Mouse (Mus musculus): ENCODE measurements around the gene Clmn. TPM values are rescaled to one million over a fixed set of nuclear protein-coding genes. Genes with fewer than 3 reads are reported as not detected.

Clmn gene
- total and polyA plus RNA-seq, 2 experiments from 2014 or later = 1.8 to 2.0 TPM

DNA sequence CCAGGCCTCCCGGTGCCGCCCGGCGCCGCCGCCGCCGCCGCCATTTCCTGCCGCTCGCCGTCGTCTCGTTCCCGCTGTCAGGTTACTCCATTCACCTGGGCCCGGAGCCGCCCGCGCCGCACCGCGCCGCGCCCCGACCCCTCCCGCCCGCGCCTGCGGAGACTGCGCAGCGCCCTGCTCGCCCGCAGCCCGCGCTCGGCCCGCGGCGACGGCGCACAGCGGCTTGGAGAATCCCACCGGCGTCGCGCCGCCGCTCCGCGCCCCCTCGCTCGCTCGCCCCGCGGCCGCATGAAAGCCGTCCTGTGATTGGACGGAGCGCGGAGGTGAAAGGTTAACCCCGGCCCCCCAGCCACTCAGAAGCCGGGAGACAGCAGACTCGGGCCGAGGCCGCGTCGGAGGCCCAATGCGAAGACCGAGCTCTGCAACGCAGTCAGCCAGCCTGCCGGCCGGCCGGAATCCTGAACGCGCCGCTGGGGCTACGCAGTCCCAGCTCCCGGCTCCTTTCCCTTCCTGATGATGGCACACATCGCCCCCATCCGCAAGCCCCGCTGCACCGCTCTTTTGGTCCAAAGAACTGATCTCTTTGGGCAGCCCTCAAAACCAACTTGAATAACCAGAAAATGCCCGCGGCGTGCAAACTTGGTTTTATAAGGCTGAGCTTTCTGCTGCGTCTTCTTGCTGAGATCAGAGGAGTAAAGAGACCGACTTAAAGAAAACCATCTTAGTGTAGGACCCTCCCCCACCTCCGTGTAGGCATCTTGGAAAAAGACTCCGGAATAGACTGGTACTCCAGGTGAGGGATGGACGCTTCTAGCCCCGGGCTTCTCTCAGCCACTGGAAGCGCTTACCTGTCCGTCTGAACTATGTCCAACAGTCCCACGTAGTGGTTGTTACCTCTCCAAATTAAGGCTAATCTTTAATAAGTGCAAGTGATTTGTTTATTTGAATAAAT lies 112.8 kb downstream of the Clmn start, which contains the start of gene Dicer1:
Gene Dicer1 (minus strand): TSS at position 139 of the 952 bp plus-strand sequence.
- H3K36me3 ChIP-seq (ENCODE audit: insufficient read depth) = no peaks in the 10 kb centered on the region
- H3K4me3 ChIP-seq (ENCODE audit: low read depth, low read length) = peak within 1 kb of the TSS; percentile 89
- peak; percentile 95 for ATAC-seq
- H3K27me3 ChIP-seq (ENCODE audit: insufficient read depth, low read length) = no peaks in the 10 kb centered on the region
- peak; percentile 98 for DNase-seq
- H3K27ac ChIP-seq (ENCODE audit: low read depth, low read length) = peak within 1 kb of the TSS; percentile 91
- H3K4me2 ChIP-seq (ENCODE audit: low read depth) = peak within 1 kb of the TSS; percentile 96
- no peaks in the 10 kb centered on the region for H3K9me3 ChIP-seq (ENCODE audit: low read length)
- peaks cover 24% of the 10 kb centered on the region for H3K4me1 ChIP-seq (ENCODE audit: insufficient read depth)
- TF ChIP-seq CTCF (IDR thresholded peaks at IDR 0.05; ENCODE audit: low read depth) = peak; percentile 46
- under 1% methylated on average over 80 of the region's 94 CpGs for WGBS
- peak within 1 kb of the TSS; percentile 89 for H3K9ac ChIP-seq

DNA sequence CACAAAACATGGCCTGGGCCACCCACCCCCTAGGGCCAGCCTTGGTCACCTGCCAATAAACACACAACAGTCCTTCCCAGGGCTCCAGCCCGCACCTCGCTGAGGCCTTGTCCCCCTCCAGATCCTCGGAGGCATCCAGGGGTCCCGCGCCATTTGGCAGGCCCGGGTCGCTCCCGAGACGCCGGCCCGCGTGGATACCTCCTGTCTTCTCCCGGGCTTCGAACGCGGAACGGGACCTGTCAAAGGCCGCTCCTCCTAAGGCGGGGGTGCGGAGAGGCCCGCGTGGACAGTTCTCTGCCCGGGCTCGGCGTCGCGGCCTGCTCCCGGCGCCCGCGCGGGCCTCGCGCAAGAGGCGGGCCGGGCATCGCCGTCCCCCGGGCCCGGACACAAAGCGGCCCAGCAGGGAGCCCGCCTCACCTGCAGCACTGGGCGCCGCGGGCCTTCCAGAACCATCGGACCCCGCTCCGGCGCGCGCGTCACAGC lies 113.5 kb downstream of the Clmn start:
- 1% methylated on average over 49 of the region's 52 CpGs for WGBS
- Histone ChIP-seq H3K4me1 (ENCODE audit: insufficient read depth) (peaks cover 24% of the 10 kb centered on the region), H3K36me3 (ENCODE audit: insufficient read depth) (no peaks in the 10 kb centered on the region), H3K4me3 (ENCODE audit: low read depth, low read length) (peak overlapping the region; percentile 89), H3K4me2 (ENCODE audit: low read depth) (peak overlapping the region; percentile 96), H3K27ac (ENCODE audit: low read depth, low read length) (peak overlapping the region; percentile 91), H3K9ac (peak overlapping the region; percentile 89), H3K9me3 (ENCODE audit: low read length) (no peaks in the 10 kb centered on the region), H3K27me3 (ENCODE audit: insufficient read depth, low read length) (no peaks in the 10 kb centered on the region)
- no peak for TF ChIP-seq CTCF (IDR thresholded peaks at IDR 0.05; ENCODE audit: low read depth)
- DNase-seq (peak; percentile 46), ATAC-seq (peak; percentile 38)

DNA sequence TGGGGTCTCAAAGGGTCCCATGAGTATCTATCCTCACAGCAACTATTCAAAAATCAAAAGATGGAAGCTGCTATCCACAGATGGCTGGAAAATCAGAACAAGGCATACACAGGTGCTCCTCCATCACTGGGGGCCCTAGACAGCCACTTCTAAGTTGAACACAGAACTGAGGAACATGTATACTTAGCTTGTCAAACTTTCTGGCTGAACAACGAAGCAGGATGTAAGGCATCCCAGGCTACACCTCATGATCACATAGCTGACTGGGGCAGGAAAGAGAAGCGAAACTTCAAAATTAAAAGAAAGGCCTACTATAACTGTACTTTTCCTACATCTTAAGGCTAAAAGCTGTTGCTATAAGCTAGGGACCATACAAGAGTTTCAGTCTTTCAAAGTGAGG lies 115.9 kb downstream of the Clmn start:
- WGBS = 84% methylated on average over 2 of the region's 2 CpGs
- TF ChIP-seq CTCF (IDR thresholded peaks at IDR 0.05; ENCODE audit: low read depth) = no peak

DNA sequence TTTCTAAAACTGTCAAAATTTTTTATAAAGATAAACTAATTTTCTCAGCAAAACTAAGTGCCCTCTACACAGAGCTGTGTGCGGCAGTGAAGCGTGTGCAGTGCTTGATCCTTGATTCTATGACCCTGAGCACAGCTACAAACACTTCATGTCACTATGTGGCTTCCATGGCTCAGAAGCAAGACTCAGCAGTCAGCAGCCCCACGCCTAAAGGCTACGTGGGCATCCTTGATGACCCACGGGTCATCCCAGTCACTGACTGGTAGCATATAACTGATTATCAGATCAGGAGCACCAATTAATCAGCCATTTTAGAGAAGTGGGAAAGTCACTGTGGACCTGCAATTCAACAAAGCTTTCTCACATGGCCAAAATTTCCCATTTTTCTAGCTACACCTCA lies 117.6 kb downstream of the Clmn start:
- 90% methylated on average over 5 of the region's 5 CpGs for whole genome bisulfite sequencing
- H3K4me1 ChIP-seq (ENCODE audit: insufficient read depth) = peaks cover 34% of the 10 kb centered on the region

More for the DNA sequence above, 115.9 kb downstream of the Clmn start:
- ATAC-seq (no peak), DNase-seq (no peak)
- Histone ChIP-seq H3K4me3 (ENCODE audit: low read depth, low read length) (no peak overlapping the region), H3K27ac (ENCODE audit: low read depth, low read length) (no peak overlapping the region), H3K27me3 (ENCODE audit: insufficient read depth, low read length) (no peaks in the 10 kb centered on the region), H3K4me2 (ENCODE audit: low read depth) (no peak overlapping the region), H3K9me3 (ENCODE audit: low read length) (no peaks in the 10 kb centered on the region), H3K36me3 (ENCODE audit: insufficient read depth) (no peaks in the 10 kb centered on the region), H3K4me1 (ENCODE audit: insufficient read depth) (peaks cover 30% of the 10 kb centered on the region), H3K9ac (no peak overlapping the region)

DNA sequence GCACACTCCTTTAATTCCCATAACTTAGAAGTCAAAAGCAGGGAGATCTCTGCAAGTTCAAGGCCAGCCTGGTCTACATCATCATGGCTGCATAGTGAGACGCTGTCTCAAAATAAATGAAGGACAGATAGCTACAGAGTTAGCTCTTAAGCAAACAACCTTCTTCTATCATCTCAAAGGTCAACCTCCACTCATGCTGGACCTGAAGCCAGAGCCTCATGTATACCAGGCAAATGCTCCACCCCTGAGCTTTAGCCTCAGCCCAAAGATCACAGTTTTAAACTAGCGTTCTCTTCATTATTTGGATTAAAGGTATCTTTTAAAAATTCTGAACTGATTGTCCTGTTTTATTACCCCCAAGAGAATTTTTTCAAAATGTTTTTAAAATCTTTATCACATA lies 118.3 kb downstream of the Clmn start:
- no peak overlapping the region for H3K4me3 ChIP-seq (ENCODE audit: low read depth, low read length)
- WGBS = 95% methylated on average over 2 of the region's 2 CpGs
- H3K36me3 ChIP-seq (ENCODE audit: insufficient read depth) = no peaks in the 10 kb centered on the region
- no peaks in the 10 kb centered on the region for H3K9me3 ChIP-seq (ENCODE audit: low read length)
- ATAC-seq (no peak), DNase-seq (no peak)
- peaks cover 40% of the 10 kb centered on the region for H3K4me1 ChIP-seq (ENCODE audit: insufficient read depth)
- no peak overlapping the region for H3K27ac ChIP-seq (ENCODE audit: low read depth, low read length)
- no peak overlapping the region for H3K9ac ChIP-seq
- TF ChIP-seq CTCF (IDR thresholded peaks at IDR 0.05; ENCODE audit: low read depth) = no peak
- H3K4me2 ChIP-seq (ENCODE audit: low read depth) = no peak overlapping the region
- H3K27me3 ChIP-seq (ENCODE audit: insufficient read depth, low read length) = no peaks in the 10 kb centered on the region

More for the DNA sequence above, 117.6 kb downstream of the Clmn start:
- no peak overlapping the region for H3K4me3 ChIP-seq (ENCODE audit: low read depth, low read length)
- H3K9ac ChIP-seq = no peak overlapping the region
- H3K27ac ChIP-seq (ENCODE audit: low read depth, low read length) = no peak overlapping the region
- ATAC-seq (no peak), DNase-seq (no peak)
- no peak overlapping the region for H3K4me2 ChIP-seq (ENCODE audit: low read depth)
- H3K36me3 ChIP-seq (ENCODE audit: insufficient read depth) = no peaks in the 10 kb centered on the region
- no peaks in the 10 kb centered on the region for H3K9me3 ChIP-seq (ENCODE audit: low read length)
- no peaks in the 10 kb centered on the region for H3K27me3 ChIP-seq (ENCODE audit: insufficient read depth, low read length)
- no peak for TF ChIP-seq CTCF (IDR thresholded peaks at IDR 0.05; ENCODE audit: low read depth)

DNA sequence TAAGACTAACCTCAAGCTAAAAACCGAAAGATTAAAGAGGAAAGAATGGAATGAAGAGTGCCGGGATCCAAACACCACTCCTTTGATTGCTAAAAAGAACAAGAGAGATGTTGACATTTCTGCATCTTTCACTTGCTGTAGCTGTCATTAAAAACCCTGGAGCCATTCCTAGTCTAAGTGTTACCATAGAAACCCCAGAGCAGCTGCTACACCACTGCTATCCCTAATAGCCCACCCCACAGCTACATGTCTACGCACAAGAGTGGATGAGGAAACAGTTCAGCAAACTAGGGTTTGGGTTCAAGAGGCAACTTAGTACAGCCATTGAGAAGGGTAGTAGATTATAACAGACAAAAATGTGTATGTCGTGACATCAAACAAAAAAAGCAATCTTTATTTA lies 121.2 kb downstream of the Clmn start:
- WGBS = 34% methylated on average over 4 of the region's 4 CpGs
- H3K4me2 ChIP-seq (ENCODE audit: low read depth) = no peak overlapping the region
- H3K9ac ChIP-seq = no peak overlapping the region
- H3K27me3 ChIP-seq (ENCODE audit: insufficient read depth, low read length) = no peaks in the 10 kb centered on the region
- peak; percentile 48 for DNase-seq
- TF ChIP-seq CTCF (IDR thresholded peaks at IDR 0.05; ENCODE audit: low read depth) = no peak
- peak; percentile 87 for ATAC-seq
- H3K27ac ChIP-seq (ENCODE audit: low read depth, low read length) = no peak overlapping the region
- H3K4me1 ChIP-seq (ENCODE audit: insufficient read depth) = peaks cover 24% of the 10 kb centered on the region
- no peaks in the 10 kb centered on the region for H3K9me3 ChIP-seq (ENCODE audit: low read length)
- H3K4me3 ChIP-seq (ENCODE audit: low read depth, low read length) = no peak overlapping the region
- no peaks in the 10 kb centered on the region for H3K36me3 ChIP-seq (ENCODE audit: insufficient read depth)

DNA sequence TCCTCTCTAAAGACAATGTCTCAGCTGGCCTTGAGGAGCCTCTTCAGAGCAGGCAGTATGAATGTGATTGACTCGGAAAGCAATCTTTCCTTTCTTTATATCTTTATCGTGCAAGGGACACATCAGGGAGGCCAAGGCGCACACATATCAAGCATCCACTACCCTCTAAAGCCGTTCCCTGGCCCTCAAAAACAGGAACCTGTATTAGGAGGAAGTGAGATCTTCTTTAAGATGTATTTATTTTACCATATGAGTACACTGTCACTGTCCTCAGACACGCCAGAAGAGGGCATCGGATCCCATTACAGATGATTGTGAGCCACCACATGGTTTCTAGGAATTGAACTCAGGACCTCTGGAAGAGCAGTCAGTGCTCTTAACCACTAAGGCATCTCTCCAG lies 122.6 kb downstream of the Clmn start:
- no peak overlapping the region for H3K4me3 ChIP-seq (ENCODE audit: low read depth, low read length)
- WGBS = 79% methylated on average over 6 of the region's 6 CpGs
- TF ChIP-seq CTCF (IDR thresholded peaks at IDR 0.05; ENCODE audit: low read depth) = no peak
- ATAC-seq = no peak
- H3K27me3 ChIP-seq (ENCODE audit: insufficient read depth, low read length) = no peaks in the 10 kb centered on the region
- peaks cover 23% of the 10 kb centered on the region for H3K4me1 ChIP-seq (ENCODE audit: insufficient read depth)
- H3K4me2 ChIP-seq (ENCODE audit: low read depth) = no peak overlapping the region
- DNase-seq = no peak
- no peaks in the 10 kb centered on the region for H3K9me3 ChIP-seq (ENCODE audit: low read length)
- no peaks in the 10 kb centered on the region for H3K36me3 ChIP-seq (ENCODE audit: insufficient read depth)
- no peak overlapping the region for H3K9ac ChIP-seq
- no peak overlapping the region for H3K27ac ChIP-seq (ENCODE audit: low read depth, low read length)
